Mouse (Mus musculus) embryonic fibroblast, embryonic 13.5 days (primary cell): Measurements from ENCODE around the gene Pnpo. TPM values are rescaled to one million over a fixed set of nuclear protein-coding genes. Genes with fewer than 3 reads are reported as not detected.

Experiments
- H3K27ac ChIP-seq: 2 replicates; pipeline ENCODE4 v1.5.1; 2012; ENCODE audit warnings: low read length, control low read depth, inconsistent platforms; ENCODE audit not compliant: insufficient read depth
- H3K4me1 ChIP-seq: 2 replicates; pipeline ENCODE4 v1.6.1; 2011; ENCODE audit warnings: low read length; ENCODE audit not compliant: control insufficient read depth, insufficient read depth
- H3K4me3 ChIP-seq: 2 replicates; pipeline ENCODE4 v1.5.1; 2011; ENCODE audit warnings: mild to moderate bottlenecking, control low read depth, low read length; ENCODE audit not compliant: insufficient read depth
- CTCF ChIP-seq: IDR thresholded peaks from 2 replicates; pipeline ENCODE4 v1.5.1; 2011; ENCODE audit warnings: mild to moderate bottlenecking, control low read depth, low read length, moderate library complexity, borderline replicate concordance; ENCODE audit not compliant: insufficient read depth
- POLR2A ChIP-seq: IDR thresholded peaks from 2 replicates; pipeline ENCODE4 v1.6.1; 2011; ENCODE audit warnings: low read depth, mild to moderate bottlenecking, control low read depth, low read length, moderate library complexity
- polyA plus RNA-seq: library from polyadenylated mRNA; stranded (reverse); fragments of >200 nt; gene quantifications from 2 replicates; pipeline ENCODE4 v1.2.4, GENCODE M21; 2011; ENCODE audit warnings: low read depth; ENCODE audit not compliant: missing spikeins, insufficient read length

The Pnpo gene
- polyA plus RNA-seq, 1 experiment: 6.8 TPM

DNA sequence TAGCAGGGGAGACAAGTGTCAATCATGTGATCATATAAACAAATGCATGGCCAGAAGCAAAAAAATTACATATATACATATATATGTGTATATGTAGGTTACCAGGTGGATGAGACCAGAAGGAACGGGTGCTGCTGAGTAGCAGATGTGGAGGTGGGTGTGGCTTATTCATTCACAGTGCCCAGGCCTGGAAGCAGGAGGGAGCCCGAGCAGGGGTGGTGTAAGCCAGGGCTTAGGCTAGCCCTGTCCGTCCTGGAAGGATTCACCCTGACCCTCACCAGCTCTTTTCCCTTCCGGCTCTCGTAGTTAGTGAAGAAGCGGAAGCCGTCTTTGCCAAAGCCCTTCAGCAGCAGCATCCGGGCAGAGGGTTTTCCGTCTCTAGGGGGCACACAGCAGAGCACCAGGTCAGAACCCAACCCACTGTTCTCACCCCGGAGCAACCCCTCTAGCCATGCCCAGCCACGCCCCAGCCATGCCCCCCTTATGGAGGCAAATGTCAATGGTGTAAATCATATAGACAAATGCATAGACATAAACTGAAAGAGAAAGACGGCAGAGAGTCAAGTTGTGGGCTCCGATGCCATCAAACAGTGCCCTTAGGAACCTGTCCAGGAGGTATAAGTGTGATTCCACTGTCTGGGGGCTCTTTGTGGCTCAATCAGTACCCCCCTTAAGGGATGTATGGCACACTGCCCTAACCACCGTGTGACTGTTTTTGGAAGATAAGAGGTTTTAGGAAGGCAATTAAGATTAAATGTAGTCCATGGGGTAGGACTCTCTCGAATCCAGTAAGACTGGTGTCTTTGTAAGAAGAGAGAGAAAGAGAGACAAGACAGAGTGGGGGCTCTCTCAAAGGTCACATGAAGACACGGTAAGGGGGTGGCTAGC is 3.0 kb downstream of the Pnpo start:
- TF ChIP-seq CTCF (no peak), POLR2A (no peak)
- no peaks in the 10 kb centered on the region for H3K4me1 ChIP-seq
- H3K4me3 ChIP-seq: no peak overlapping the region
- H3K27ac ChIP-seq: no peak overlapping the region

- TF ChIP-seq CTCF (no peak), POLR2A (no peak)
- H3K27ac ChIP-seq: no peak overlapping the region
- H3K4me3 ChIP-seq: no peak overlapping the region
- H3K4me1 ChIP-seq: no peaks in the 10 kb centered on the region
Observed at GRCm38 (mm10) chr11:96938426-96938800, 5.4 kb downstream of the Pnpo start.

DNA sequence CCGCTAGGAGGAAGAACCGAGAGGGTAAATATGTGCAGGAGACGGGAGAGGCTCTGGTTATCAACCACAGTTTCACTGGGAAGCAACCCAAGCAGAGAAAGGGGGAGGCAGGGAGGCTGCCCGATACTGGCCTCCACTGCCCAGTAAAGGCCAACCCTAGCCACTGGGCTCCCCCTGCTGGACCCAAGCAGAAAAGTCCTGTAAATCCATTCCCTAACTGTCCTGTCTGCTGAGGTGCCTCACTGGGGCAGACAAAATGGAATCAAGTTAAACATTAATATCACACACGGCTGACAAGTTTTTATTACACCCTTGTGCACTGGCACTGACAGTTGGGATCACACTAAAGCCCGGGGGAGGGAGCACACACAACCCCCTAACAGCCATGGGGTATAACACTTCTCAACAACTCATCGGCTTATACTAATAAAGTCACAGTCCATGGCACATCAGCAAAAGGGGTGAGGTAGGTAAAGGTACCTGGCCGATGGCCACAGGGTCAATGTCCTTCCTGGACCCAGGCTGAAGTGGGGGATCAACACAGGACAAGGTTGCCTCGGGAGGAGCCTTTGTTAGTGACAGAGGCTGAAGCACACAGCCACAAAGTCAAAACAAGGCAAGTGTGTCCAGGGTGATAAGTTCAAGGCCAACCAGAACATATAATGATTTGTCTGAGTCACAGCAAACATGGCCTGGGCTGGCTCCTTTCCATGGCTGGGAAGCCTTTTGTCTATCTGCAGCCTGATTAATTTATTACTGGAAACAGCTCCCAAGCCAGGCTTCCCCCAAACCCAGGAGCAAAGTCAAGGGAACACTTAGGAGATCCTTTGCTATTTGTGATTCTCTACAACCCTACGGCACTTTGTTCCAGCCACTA is 6.0 kb downstream of the Pnpo start:
- TF ChIP-seq POLR2A (no peak), CTCF (peak; percentile 68)
- Histone ChIP-seq H3K27ac (no peak overlapping the region), H3K4me3 (no peak overlapping the region), H3K4me1 (no peaks in the 10 kb centered on the region)

DNA sequence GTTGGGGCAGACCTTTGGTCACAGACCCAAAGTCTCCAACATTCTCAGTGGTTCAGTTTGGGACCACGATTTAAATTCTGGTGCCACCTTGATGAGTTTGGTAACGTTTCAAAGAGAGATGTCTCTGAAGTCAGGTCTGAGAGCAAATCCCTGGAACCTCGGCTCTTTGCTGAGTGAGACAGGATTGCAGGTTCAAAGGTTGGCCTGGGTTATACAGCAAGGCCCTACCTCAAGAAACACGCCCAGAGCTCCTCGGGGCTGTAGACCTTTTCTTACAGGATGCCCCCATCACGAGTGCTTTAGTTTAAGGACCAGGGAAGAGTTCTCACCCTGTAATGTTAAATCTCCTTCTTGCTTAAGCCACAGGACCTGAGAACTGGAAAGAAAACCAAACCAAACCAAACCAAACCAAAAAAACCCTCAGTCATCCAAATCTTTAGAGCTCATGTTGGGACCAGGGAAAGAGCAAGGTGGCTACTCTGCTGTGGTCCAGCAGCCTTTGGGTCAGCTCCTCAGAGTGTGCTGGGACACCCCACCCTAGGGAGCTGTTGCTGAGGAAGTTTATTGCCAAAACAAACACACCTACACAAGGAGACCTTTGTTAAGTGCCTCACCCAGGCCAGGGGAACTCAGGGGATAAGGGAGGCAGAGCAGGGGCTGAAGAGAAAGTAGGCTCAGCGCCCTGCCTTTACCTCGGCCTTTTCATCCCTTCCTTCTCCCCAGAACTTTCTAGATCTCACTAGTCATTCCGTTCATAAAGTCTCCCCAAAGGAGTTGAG is 7.7 kb downstream of the Pnpo start:
- TF ChIP-seq CTCF (no peak), POLR2A (no peak)
- Histone ChIP-seq H3K4me1 (no peaks in the 10 kb centered on the region), H3K27ac (no peak overlapping the region), H3K4me3 (no peak overlapping the region)

GRCm38 (mm10) chr11:96934921-96935356 is 8.8 kb downstream of the Pnpo start:
- Histone ChIP-seq H3K4me3 (no peak overlapping the region), H3K4me1 (no peaks in the 10 kb centered on the region), H3K27ac (no peak overlapping the region)
- TF ChIP-seq CTCF (no peak), POLR2A (no peak)

DNA sequence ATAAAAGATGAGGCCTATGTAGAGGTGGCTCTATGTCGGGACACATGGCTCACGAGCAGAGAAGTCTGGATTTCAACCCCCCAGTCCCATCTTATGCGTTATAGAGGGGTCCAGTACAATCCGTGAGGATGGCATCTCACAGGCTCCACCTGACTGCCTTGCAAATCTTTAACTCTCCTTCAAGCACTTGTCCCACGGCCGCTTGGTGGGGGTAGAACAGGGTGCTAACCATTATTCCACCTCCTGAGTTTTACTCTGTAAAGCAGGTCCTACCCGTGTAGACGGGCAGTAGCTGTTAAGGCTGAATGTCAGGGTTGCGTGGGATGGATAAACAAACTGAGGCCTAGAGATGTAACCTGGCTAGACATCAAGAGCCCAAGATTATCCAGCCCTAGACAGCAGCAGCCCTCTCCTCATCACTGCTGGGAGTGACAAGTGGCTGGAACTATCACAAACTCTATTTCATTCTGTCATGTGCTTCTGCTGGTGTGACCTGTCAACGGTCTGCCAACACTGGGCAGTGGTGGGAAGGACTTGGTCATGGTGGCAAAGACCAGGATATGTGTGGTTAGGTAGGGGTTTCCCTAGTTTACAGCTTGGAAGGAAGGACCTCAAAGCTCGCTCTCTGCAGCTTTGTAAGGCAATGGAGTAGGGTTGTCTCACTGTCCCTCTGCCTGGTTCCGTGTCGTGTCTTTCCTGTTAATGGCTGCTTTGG is 10.1 kb downstream of the Pnpo start:
- no peak for TF ChIP-seq POLR2A
- no peak for TF ChIP-seq CTCF
- Histone ChIP-seq H3K4me1 (no peaks in the 10 kb centered on the region), H3K4me3 (no peak overlapping the region), H3K27ac (no peak overlapping the region)

DNA sequence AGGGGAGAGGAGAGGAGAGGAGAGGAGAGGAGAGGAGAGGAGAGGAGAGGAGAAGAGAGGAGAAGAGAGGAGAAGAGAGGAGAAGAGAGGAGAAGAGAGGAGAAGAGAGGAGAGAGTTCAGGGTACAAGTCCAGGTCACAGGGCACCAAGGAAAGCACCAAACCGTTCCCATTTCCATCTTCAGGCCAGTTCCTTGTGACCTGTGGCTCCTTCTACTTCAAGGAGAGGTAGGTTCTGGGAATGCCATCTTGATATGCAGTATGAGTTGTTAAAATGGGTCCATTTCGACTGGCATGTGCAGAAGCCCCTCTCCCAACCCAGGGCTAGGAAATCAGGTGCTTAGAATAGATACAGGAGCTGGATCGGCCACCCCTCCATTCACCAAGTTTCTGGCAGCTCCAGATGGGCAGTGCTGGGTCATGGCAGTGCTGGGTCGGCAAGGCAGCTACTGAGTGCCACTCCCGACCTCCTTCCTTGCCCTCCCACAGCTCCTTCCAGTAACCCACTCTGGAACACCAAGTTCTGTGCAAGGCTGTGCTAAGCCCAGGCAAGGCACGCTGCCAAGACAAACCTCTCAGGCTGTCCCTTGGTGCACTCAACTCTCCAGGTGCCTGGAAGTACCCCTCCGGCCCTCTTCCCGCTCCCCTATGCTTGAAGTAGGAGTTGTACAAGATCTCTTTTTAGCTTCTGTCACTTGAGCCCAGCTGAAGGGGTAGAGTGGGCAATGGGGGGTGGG is 12.3 kb downstream of the Pnpo start:
- Histone ChIP-seq H3K4me3 (no peak overlapping the region), H3K4me1 (no peaks in the 10 kb centered on the region), H3K27ac (no peak overlapping the region)
- TF ChIP-seq CTCF: no peak
- no peak for TF ChIP-seq POLR2A

GRCm38 (mm10) chr11:96929766-96930331 is 13.9 kb downstream of the Pnpo start:
- H3K4me3 ChIP-seq: no peak overlapping the region
- TF ChIP-seq CTCF (no peak), POLR2A (no peak)
- H3K27ac ChIP-seq: no peak overlapping the region
- no peaks in the 10 kb centered on the region for H3K4me1 ChIP-seq
